Mouse (Mus musculus) MEL (cell line): ENCODE results near the gene Csad. TPM values are rescaled to one million over a fixed set of nuclear protein-coding genes. Genes with fewer than 3 reads are reported as not detected.

ENCODE experiments used
- DNase-seq: peaks from one replicate; pipeline ENCODE4 v3.0.0; 2011; ENCODE audit warnings: low read depth, low spot score
- H3K27ac ChIP-seq: 2 replicates; pipeline ENCODE4 v1.5.1; 2012; ENCODE audit warnings: low read depth, mild to moderate bottlenecking, control low read depth, low read length, moderate library complexity; ENCODE audit not compliant: control insufficient read depth
- H3K27me3 ChIP-seq, 2 experiments: fragments of 150-350 bp in 1 of 2; sonication (generic) in 1 of 2; 2 replicates each; pipeline ENCODE4 v1.6.1; 2012; ENCODE audit warnings: low read length in 2 of 2, mild to moderate bottlenecking in 2 of 2, improper control_type of control experiment in 1 of 2, moderate library complexity in 1 of 2; ENCODE audit not compliant: insufficient read depth in 2 of 2, control insufficient read depth in 1 of 2
- H3K36me3 ChIP-seq, 2 experiments: 2 replicates each; pipeline ENCODE4 v1.6.1; 2012 to 2014; ENCODE audit warnings: low read length in 2 of 2, improper control_type of control experiment in 1 of 2, inconsistent platforms in 1 of 2, mild to moderate bottlenecking in 1 of 2; ENCODE audit not compliant: insufficient read depth in 2 of 2, control insufficient read depth in 1 of 2
- H3K4me1 ChIP-seq, 2 experiments: fragments of 150-350 bp in 1 of 2; sonication (generic) in 1 of 2; 2 replicates each; pipeline ENCODE4 v1.6.1; 2012; ENCODE audit warnings: low read length in 2 of 2, improper control_type of control experiment in 1 of 2, mild to moderate bottlenecking in 1 of 2; ENCODE audit not compliant: insufficient read depth in 2 of 2, control insufficient read depth in 1 of 2
- H3K4me3 ChIP-seq, 2 experiments: fragments of 150-350 bp in 1 of 2; sonication (generic) in 1 of 2; 2 replicates each; pipeline ENCODE4 v1.5.1; 2012; ENCODE audit warnings: low read depth in 2 of 2, low read length in 2 of 2, mild to moderate bottlenecking in 2 of 2, moderate library complexity in 2 of 2, control low read depth in 1 of 2, improper control_type of control experiment in 1 of 2; ENCODE audit not compliant: control insufficient read depth in 1 of 2, insufficient read depth in 1 of 2
- H3K79me2 ChIP-seq: 2 replicates; pipeline ENCODE4 v1.6.1; 2012; ENCODE audit warnings: mild to moderate bottlenecking, low read length, moderate library complexity; ENCODE audit not compliant: control insufficient read depth, poor library complexity, insufficient read depth
- H3K9ac ChIP-seq: 2 replicates; pipeline ENCODE4 v1.6.1; 2012; ENCODE audit warnings: low read depth, mild to moderate bottlenecking, control low read depth, low read length, moderate library complexity; ENCODE audit not compliant: control insufficient read depth, poor library complexity, severe bottlenecking
- H3K9me3 ChIP-seq: fragments of 150-350 bp; sonication (generic); replicated peaks from 2 replicates; pipeline ENCODE4 v1.6.1; 2012; ENCODE audit warnings: mild to moderate bottlenecking, low read length, improper control_type of control experiment, moderate library complexity; ENCODE audit not compliant: insufficient read depth
- BHLHE40 ChIP-seq: IDR thresholded peaks from 2 replicates; pipeline ENCODE4 v1.6.1; 2012; ENCODE audit warnings: low read depth, mild to moderate bottlenecking, inconsistent platforms, low read length, improper control_type of control experiment, borderline replicate concordance
- CHD1 ChIP-seq: IDR thresholded peaks from 2 replicates; pipeline ENCODE4 v1.6.1; 2012; ENCODE audit warnings: low read depth, mild to moderate bottlenecking, inconsistent platforms, low read length, improper control_type of control experiment
- CHD2 ChIP-seq: IDR thresholded peaks from 2 replicates; pipeline ENCODE4 v1.6.1; 2011; ENCODE audit warnings: low read length, improper control_type of control experiment
- CTCF ChIP-seq, 3 experiments: IDR thresholded peaks in 2 of 3; conservative IDR thresholded peaks in 1 of 3; 2 replicates each; pipeline ENCODE4 v1.5.1; 2011 to 2012; ENCODE audit warnings: low read length in 3 of 3, low read depth in 2 of 3, mild to moderate bottlenecking in 2 of 3, improper control_type of control experiment in 1 of 3, inconsistent platforms in 1 of 3, mixed read lengths in 1 of 3, moderate library complexity in 1 of 3; ENCODE audit not compliant: control insufficient read depth in 1 of 3, insufficient read depth in 1 of 3, poor library complexity in 1 of 3, severe bottlenecking in 1 of 3
- E2F4 ChIP-seq: IDR thresholded peaks from 2 replicates; pipeline ENCODE4 v1.6.1; 2011; ENCODE audit warnings: low read depth, low read length, improper control_type of control experiment, borderline replicate concordance
- ELF1 ChIP-seq: IDR thresholded peaks from 2 replicates; pipeline ENCODE4 v1.6.1; 2014; ENCODE audit warnings: low read depth, mild to moderate bottlenecking, inconsistent platforms, low read length, improper control_type of control experiment, moderate library complexity
- EP300 ChIP-seq, 2 experiments: IDR thresholded peaks; 2 replicates each; pipeline ENCODE4 v1.6.1; 2011; ENCODE audit warnings: improper control_type of control experiment in 2 of 2, low read length in 2 of 2, low read depth in 1 of 2, mild to moderate bottlenecking in 1 of 2
- ETS1 ChIP-seq: IDR thresholded peaks from 2 replicates; pipeline ENCODE4 v1.6.1; 2012; ENCODE audit warnings: low read depth, mild to moderate bottlenecking, inconsistent platforms, low read length, improper control_type of control experiment, moderate library complexity
- GABPA ChIP-seq: IDR thresholded peaks from 2 replicates; pipeline ENCODE4 v1.6.1; 2012; ENCODE audit warnings: low read depth, mild to moderate bottlenecking, inconsistent platforms, low read length, improper control_type of control experiment, moderate library complexity
- GATA1 ChIP-seq: IDR thresholded peaks from 2 replicates; pipeline ENCODE4 v1.6.1; 2011; ENCODE audit warnings: low read depth, low read length, improper control_type of control experiment
- HCFC1 ChIP-seq: IDR thresholded peaks from 2 replicates; pipeline ENCODE4 v1.6.1; 2012; ENCODE audit warnings: low read depth, mild to moderate bottlenecking, inconsistent platforms, low read length, improper control_type of control experiment, moderate library complexity
- JUND ChIP-seq: IDR thresholded peaks from 2 replicates; pipeline ENCODE4 v1.6.1; 2011; ENCODE audit warnings: low read depth, mild to moderate bottlenecking, improper control_type of control experiment, low read length
- KAT2A ChIP-seq: conservative IDR thresholded peaks from 2 replicates; pipeline ENCODE4 v1.6.1; 2012; ENCODE audit warnings: low read depth, low read length, improper control_type of control experiment, inconsistent platforms
- MAFK ChIP-seq: IDR thresholded peaks from 2 replicates; pipeline ENCODE4 v1.6.1; 2011; ENCODE audit warnings: low read depth, mild to moderate bottlenecking, low read length, improper control_type of control experiment, borderline replicate concordance
- MAX ChIP-seq: IDR thresholded peaks from 2 replicates; pipeline ENCODE4 v1.6.1; 2011; ENCODE audit warnings: low read length, improper control_type of control experiment
- MAZ ChIP-seq: IDR thresholded peaks from 2 replicates; pipeline ENCODE4 v1.6.1; 2012; ENCODE audit warnings: low read depth, mild to moderate bottlenecking, inconsistent platforms, low read length, improper control_type of control experiment
- MEF2A ChIP-seq: IDR thresholded peaks from 2 replicates; pipeline ENCODE4 v1.6.1; 2014; ENCODE audit warnings: low read depth, mild to moderate bottlenecking, inconsistent platforms, low read length, improper control_type of control experiment; ENCODE audit not compliant: poor library complexity, insufficient replicate concordance, severe bottlenecking; ENCODE audit errors: extremely low read depth
- MXI1 ChIP-seq: IDR thresholded peaks from 2 replicates; pipeline ENCODE4 v1.6.1; 2011; ENCODE audit warnings: mild to moderate bottlenecking, low read depth, low read length, improper control_type of control experiment
- MYC ChIP-seq: IDR thresholded peaks from 2 replicates; pipeline ENCODE4 v1.6.1; 2011; ENCODE audit warnings: low read depth, mild to moderate bottlenecking, low read length, improper control_type of control experiment, moderate library complexity
- NELFE ChIP-seq: IDR thresholded peaks from 2 replicates; pipeline ENCODE4 v1.6.1; 2011; ENCODE audit warnings: low read depth, low read length, improper control_type of control experiment
- NRF1 ChIP-seq: IDR thresholded peaks from 2 replicates; pipeline ENCODE4 v1.6.1; 2014; ENCODE audit warnings: low read depth, mild to moderate bottlenecking, inconsistent platforms, low read length, improper control_type of control experiment, moderate library complexity; ENCODE audit not compliant: poor library complexity, insufficient read depth, severe bottlenecking
- POLR2A ChIP-seq, 2 experiments: IDR thresholded peaks; 2 replicates each; pipeline ENCODE4 v1.6.1; 2011 to 2012; ENCODE audit warnings: low read length in 2 of 2, mild to moderate bottlenecking in 2 of 2, control low read depth in 1 of 2, improper control_type of control experiment in 1 of 2, low read depth in 1 of 2, moderate library complexity in 1 of 2; ENCODE audit not compliant: control insufficient read depth in 1 of 2, insufficient read depth in 1 of 2, poor library complexity in 1 of 2
- POLR2AphosphoS2 ChIP-seq: IDR thresholded peaks from 2 replicates; pipeline ENCODE4 v1.6.1; 2011; ENCODE audit warnings: low read length, improper control_type of control experiment
- POLR2AphosphoS5 ChIP-seq: IDR thresholded peaks from 2 replicates; pipeline ENCODE4 v1.6.1; 2012; ENCODE audit warnings: low read depth, borderline replicate concordance, mild to moderate bottlenecking, inconsistent platforms, low read length, moderate library complexity, mixed read lengths
- RCOR1 ChIP-seq: IDR thresholded peaks from 2 replicates; pipeline ENCODE4 v1.6.1; 2012; ENCODE audit warnings: low read depth, mild to moderate bottlenecking, inconsistent platforms, low read length, improper control_type of control experiment
- SIN3A ChIP-seq: IDR thresholded peaks from 2 replicates; pipeline ENCODE4 v1.6.1; 2012; ENCODE audit warnings: low read length, improper control_type of control experiment, inconsistent platforms
- TAL1 ChIP-seq: IDR thresholded peaks from 2 replicates; pipeline ENCODE4 v1.6.1; 2012; ENCODE audit warnings: mild to moderate bottlenecking, inconsistent platforms, low read length, moderate library complexity, mixed read lengths
- TBP ChIP-seq: IDR thresholded peaks from 2 replicates; pipeline ENCODE4 v1.8.0; 2011; ENCODE audit warnings: low read depth, low read length, improper control_type of control experiment
- TCF12 ChIP-seq: IDR thresholded peaks from 2 replicates; pipeline ENCODE4 v1.6.1; 2014; ENCODE audit warnings: low read depth, mild to moderate bottlenecking, inconsistent platforms, low read length, improper control_type of control experiment, moderate library complexity
- UBTF ChIP-seq: IDR thresholded peaks from 2 replicates; pipeline ENCODE4 v1.6.1; 2012; ENCODE audit warnings: low read depth, mild to moderate bottlenecking, inconsistent platforms, low read length, improper control_type of control experiment, moderate library complexity, borderline replicate concordance; ENCODE audit not compliant: insufficient read depth
- ZKSCAN1 ChIP-seq: IDR thresholded peaks from 2 replicates; pipeline ENCODE4 v1.6.1; 2012; ENCODE audit warnings: low read depth, mild to moderate bottlenecking, inconsistent platforms, low read length, improper control_type of control experiment, moderate library complexity
- ZNF384 ChIP-seq: IDR thresholded peaks from 2 replicates; pipeline ENCODE4 v1.6.1; 2012; ENCODE audit warnings: low read depth, mild to moderate bottlenecking, inconsistent platforms, low read length, improper control_type of control experiment
- polyA plus RNA-seq, 2 experiments: library from polyadenylated mRNA; stranded (reverse) in 1 of 2; unstranded in 1 of 2; fragments of >175 nt in 1 of 2; fragments of >200 nt in 1 of 2; gene quantifications; 2 replicates each; pipeline versions ENCODE4 v1.2.1 to v1.2.4; 2012; ENCODE audit warnings: low replicate concordance in 2 of 2, low read depth in 1 of 2; ENCODE audit not compliant: insufficient read length in 2 of 2, insufficient read depth in 1 of 2, missing spikeins in 1 of 2
- total RNA-seq: library from RNA; depleted of rRNA; stranded (reverse); fragments of 300-350 nt; gene quantifications from 2 replicates; pipeline ENCODE4 v1.2.3, GENCODE M21; 2012

Csad gene
- total and polyA plus RNA-seq, 3 experiments: 4.1 to 10.5 TPM; not detected in 1

DNA sequence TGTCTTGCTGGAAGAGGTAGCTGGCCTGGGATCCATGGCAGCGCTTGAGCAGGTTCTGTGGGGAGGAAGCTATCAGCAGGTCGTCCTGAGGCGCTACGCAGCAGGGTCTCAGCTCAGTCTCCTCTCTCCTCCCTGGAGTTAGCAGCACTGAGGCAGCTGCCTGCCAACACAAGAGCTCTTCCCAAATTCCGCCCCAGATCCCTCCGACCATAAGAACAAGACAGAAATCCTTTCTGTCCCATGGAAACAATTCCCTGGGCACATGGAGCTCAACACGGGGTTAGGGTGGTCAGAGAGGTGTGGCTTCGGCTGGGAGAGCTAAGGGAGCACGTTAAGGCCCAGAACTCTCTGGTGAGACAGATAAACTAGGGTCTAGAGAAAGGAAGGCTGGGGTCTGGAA is 25.4 kb downstream of the Csad start:
- peaks cover 0 to 8% of the 10 kb centered on the region in 2 experiments; a peak in 2 of 4 replicates for H3K36me3 ChIP-seq
- TF ChIP-seq ZKSCAN1 (no peak), HCFC1 (no peak), JUND (no peak), MAZ (no peak), POLR2AphosphoS5 (no peak)
- H3K9me3 ChIP-seq: no peaks in the 10 kb centered on the region
- no peak overlapping the region for H3K27ac ChIP-seq
- DNase-seq: no peak
- H3K9ac ChIP-seq: no peak overlapping the region
- H3K4me3 ChIP-seq: no peak overlapping the region
- no peaks in the 10 kb centered on the region for H3K79me2 ChIP-seq
- no peaks in the 10 kb centered on the region for H3K27me3 ChIP-seq
- peaks cover 4 to 17% of the 10 kb centered on the region in 2 experiments; a peak in 3 of 4 replicates for H3K4me1 ChIP-seq

DNA sequence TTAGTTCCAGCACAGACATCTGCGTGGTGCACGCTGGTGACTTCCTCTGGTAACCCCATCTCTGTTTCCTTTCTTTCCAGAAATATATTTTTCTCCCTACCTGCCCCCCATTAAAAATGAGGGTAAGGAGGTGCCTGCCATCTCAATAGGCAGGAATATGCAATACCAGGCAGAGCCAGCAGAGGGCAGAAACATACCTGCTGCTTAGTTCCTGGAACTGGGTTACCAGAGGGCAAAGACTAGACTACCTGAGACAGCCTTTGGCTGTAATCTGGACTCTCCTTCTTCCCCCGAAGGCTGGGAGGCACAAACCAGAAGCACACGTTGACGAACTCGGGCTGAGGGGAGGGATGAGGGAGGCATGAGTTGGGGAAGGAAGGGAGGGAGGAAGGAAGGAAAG is 26.2 kb downstream of the Csad start:
- Histone ChIP-seq H3K36me3 (peaks cover 0 to 8% of the 10 kb centered on the region in 2 experiments; a peak in 2 of 4 replicates), H3K27me3 (no peaks in the 10 kb centered on the region), H3K79me2 (no peaks in the 10 kb centered on the region), H3K4me1 (peaks cover 4 to 17% of the 10 kb centered on the region in 2 experiments; a peak in 3 of 4 replicates), H3K4me3 (no peak overlapping the region), H3K9me3 (no peaks in the 10 kb centered on the region), H3K27ac (no peak overlapping the region), H3K9ac (no peak overlapping the region)
- DNase-seq: peak; percentile 84
- no peak for TF ChIP-seq MAZ
- peak; percentile 87 to 99 (median 95) for TF ChIP-seq CTCF (IDR thresholded peaks at IDR 0.05 in 2 of 3, conservative IDR thresholded peaks at IDR 0.05 in 1 of 3; ENCODE audit: control insufficient read depth in 1 of 3, insufficient read depth in 1 of 3, low read depth in 2 of 3, low read length in 3 of 3, poor library complexity in 1 of 3, severe bottlenecking in 1 of 3)
- no peak for TF ChIP-seq TCF12
- TF ChIP-seq MXI1: no peak
- no peak for TF ChIP-seq GABPA
- TF ChIP-seq CHD1: no peak
- TF ChIP-seq EP300 (IDR thresholded peaks at IDR 0.05; ENCODE audit: low read depth in 1 of 2, low read length in 2 of 2): no peak
- no peak for TF ChIP-seq NRF1
- TF ChIP-seq ZKSCAN1: no peak
- TF ChIP-seq SIN3A: peak; percentile 51; the same call in 1 of the 2 replicates
- no peak for TF ChIP-seq UBTF
- peak; percentile 63; the same call in 1 of the 2 replicates for TF ChIP-seq ELF1
- TF ChIP-seq MAFK: no peak
- TF ChIP-seq TBP: no peak
- TF ChIP-seq TAL1: no peak
- no peak for TF ChIP-seq JUND
- no peak for TF ChIP-seq POLR2AphosphoS5
- no peak for TF ChIP-seq POLR2AphosphoS2
- no peak for TF ChIP-seq KAT2A
- TF ChIP-seq ETS1: no peak
- TF ChIP-seq GATA1: no peak
- TF ChIP-seq MEF2A: no peak
- TF ChIP-seq RCOR1: peak; percentile 35; the same call in 1 of the 2 replicates
- no peak for TF ChIP-seq MYC
- TF ChIP-seq NELFE: no peak
- TF ChIP-seq ZNF384: peak; percentile 46; the same call in 1 of the 2 replicates
- TF ChIP-seq E2F4: no peak
- no peak for TF ChIP-seq MAX
- no peak for TF ChIP-seq CHD2
- TF ChIP-seq POLR2A (IDR thresholded peaks at IDR 0.05; ENCODE audit: control insufficient read depth in 1 of 2, insufficient read depth in 1 of 2, low read depth in 1 of 2, low read length in 2 of 2, poor library complexity in 1 of 2): no peak
- TF ChIP-seq BHLHE40: no peak; the same call in 1 of the 2 replicates
